Mouse (Mus musculus) frontal cortex, adult 2 months (tissue): ENCODE data around the gene Rptor. TPM values are rescaled to one million over a fixed set of nuclear protein-coding genes. Genes with fewer than 3 reads are reported as not detected.
"Not testable (repeated sequence)": the region's sequence is repeated elsewhere in the genome, so short reads cannot be mapped to it uniquely, and the experiment has no call there.

Source experiments
- DNase-seq, 2 experiments: peaks; one replicate each; pipeline ENCODE4 v3.0.0; 2022; ENCODE audit warnings: low spot score in 1 of 2; ENCODE audit errors: extremely low spot score in 1 of 2
- polyA plus RNA-seq: library from polyadenylated mRNA; depleted of rRNA; stranded (reverse); fragments of >200 nt; gene quantifications from 2 replicates; pipeline ENCODE4 v1.2.3, GENCODE M21; 2012

Rptor gene
- polyA plus RNA-seq, 1 experiment, result 38.6 TPM

DNA sequence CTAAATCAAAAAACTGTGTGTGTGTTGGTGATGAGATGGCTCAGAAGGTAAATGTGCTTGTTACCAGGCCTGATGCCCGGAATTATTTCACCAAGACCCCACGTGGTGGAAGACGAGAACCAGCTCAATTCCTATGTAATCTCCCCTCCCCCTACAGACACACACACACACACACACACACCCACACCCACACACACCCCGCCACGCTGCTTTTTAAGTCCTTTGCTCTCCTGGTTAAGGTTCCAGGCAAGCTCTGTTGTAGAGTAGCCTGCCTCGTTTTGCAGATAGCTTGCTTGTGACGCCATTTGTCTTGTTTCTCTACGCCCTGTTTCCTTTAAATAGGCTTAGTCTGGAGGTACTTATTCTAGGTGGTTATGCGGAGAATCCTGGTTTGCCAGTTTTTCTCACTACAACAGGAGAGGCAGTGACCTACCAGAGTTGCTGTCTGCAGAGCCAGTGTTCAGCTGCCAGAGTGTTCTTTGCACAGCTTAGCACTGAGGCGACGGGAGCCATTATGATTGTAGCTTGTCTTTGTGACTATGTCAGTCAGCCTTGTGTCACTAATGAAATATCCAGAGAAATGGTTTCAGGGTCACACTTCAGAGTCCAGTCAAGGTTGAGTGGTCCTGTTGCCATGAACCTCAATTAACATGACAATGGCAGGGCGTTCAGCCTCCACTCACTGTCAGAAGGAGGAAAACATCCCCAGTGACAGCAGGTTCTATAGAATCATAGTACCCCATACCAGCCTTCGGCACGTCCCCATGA lies 42.1 kb downstream of the Rptor start:
- DNase-seq, result no peak

DNA sequence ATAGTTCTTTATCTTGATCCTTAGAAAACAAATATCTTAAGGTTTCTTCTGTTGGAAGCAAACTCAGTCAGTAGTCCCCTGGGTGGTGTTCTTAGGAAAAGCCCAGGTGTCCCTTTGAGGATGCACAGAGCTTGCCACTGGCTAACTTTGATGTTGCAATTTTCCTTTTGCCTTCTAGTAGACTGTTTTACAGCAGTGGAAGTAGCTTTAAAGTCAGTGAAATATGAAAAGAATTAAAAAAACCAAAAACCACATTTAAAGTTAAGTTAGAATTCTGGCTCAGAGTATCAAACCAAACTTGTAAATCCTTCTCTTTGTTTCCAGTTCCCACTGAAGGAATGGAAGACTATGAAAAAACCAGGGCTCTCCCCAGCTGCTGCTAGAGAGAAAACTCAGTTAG lies 47.8 kb downstream of the Rptor start:
- DNase-seq, result no peak

DNA sequence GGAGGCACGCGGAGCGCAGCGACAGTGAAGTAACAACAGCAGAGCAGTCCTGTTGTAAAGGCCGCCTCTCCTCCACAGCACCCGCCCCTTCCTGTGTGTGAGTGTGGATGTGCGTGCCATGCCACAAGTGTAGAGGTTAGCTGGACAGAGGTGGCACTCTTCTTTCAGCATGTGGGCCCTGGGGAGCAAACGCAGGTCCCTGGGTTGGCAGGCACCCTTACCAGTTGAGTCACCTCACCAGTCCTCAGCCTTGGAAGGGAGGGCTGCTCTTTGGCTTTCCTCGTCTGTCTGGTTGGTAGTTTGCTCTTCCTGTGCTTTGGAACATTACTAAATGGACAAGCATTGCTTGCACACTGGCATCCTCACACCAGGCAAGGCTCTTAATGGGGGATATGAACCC lies 50.6 kb downstream of the Rptor start:
- DNase-seq, result no peak

- no peak for DNase-seq
These were observed 54.8 kb downstream of the Rptor start for GRCm38 (mm10) chr11:119657534-119657933.

GRCm38 (mm10) chr11:119659296-119659695 lies 56.6 kb downstream of the Rptor start:
- DNase-seq, result no peak

GRCm38 (mm10) chr11:119661479-119661878 lies 58.8 kb downstream of the Rptor start:
- DNase-seq, result not testable (repeated sequence)

DNA sequence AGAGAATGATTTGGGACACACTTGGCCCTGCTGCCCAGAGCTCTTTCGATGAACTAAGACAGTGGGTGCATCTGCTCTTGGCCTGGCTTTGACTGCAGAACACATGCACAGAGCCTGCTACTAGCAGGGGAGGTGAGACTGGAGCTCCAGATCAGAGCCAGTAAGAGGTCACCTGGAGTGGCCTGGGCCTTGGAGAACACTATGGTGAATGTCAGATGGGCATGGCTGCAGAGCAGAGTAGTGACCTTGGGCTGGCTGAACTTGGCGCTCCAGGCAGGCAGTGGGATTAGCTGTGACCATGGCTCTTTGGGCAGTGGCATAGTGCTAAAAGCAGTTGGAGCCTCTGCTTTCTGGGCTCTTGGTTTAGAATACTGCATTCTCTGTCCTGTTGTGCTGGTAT lies 61.2 kb downstream of the Rptor start:
- DNase-seq, result no peak

- DNase-seq, result peak in 1 of 2 experiments; percentile 37
These were observed 62.1 kb downstream of the Rptor start for GRCm38 (mm10) chr11:119664678-119665307.

DNA sequence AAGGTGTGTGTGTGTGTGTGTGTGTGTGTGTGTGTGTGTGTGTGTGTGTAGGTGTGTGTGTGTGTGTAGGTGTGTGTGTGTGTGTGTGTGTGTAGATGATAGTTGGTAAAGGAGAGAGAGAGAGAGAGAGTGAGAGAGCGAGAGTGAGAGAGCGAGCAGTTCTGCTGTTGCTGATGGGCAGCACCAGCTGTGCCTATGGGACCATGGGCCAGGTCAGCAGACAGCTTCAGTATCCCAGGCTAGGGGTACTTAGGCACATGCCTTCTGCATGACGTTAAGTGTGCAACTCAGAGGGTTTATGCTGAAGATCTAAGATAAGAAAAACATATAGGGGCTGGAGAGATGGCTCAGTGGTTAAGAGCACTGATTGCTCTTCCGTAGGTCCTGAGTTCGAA lies 62.6 kb downstream of the Rptor start:
- DNase-seq, result no peak

GRCm38 (mm10) chr11:119666567-119667108 lies 63.9 kb downstream of the Rptor start:
- no peak for DNase-seq

DNA sequence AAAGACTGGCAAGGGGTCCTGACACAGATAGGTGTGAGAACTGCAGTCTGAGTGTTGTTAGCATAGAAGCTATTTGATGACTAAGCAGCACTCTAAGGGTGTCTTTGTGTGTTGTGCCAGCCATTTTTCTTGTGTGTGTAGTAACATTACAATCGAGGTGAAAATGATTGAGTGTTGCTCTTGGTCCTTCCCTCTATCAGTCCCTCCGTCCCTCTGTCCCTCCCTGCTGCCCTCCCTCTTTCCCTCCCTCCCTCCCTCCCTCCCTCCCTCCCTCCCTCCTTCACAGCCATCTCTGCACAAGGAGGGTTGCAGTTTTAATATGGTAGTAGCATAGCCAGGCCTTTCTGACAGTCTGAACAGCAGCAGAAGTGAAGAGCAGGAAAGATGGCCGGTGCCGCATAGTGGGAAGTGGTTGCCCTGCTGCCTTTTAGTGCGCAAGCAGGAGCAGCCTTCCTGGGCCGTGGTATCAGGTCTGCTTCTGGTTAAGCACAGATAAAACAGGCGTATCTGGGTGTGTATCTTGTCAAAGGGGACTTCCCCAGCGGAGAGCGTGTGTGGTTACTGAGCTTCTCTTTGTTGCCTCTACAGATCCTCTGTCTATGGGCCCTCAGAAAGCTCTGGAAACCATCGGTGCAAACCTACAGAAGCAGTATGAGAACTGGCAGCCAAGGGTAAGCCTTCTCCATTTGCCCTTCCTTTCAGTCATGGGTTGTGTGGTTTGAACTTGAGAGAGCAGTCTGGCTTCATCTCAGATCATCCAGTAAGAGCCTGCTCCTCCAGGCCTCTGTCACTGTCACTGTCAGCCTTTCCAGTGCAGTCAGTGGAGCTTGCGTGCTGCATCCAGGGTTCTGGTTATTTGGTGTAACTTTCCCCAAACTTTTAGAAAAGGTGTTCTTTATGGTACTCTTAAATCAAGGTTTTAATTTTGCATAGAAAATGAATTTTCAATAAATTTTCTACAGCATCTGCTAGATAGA lies 68.3 kb downstream of the Rptor start:
- DNase-seq, result no peak

- DNase-seq, result no peak
These were observed 69.3 kb downstream of the Rptor start for GRCm38 (mm10) chr11:119672041-119672440.

- DNase-seq, result no peak
These were observed 70.1 kb downstream of the Rptor start for GRCm38 (mm10) chr11:119672775-119673174.

- no peak for DNase-seq
These were observed 72.1 kb downstream of the Rptor start for GRCm38 (mm10) chr11:119674835-119675234.

- no peak for DNase-seq
These were observed 72.8 kb downstream of the Rptor start for GRCm38 (mm10) chr11:119675546-119675945.

GRCm38 (mm10) chr11:119676751-119677411 lies 74.2 kb downstream of the Rptor start:
- peak in 1 of 2 experiments; percentile 55 for DNase-seq

DNA sequence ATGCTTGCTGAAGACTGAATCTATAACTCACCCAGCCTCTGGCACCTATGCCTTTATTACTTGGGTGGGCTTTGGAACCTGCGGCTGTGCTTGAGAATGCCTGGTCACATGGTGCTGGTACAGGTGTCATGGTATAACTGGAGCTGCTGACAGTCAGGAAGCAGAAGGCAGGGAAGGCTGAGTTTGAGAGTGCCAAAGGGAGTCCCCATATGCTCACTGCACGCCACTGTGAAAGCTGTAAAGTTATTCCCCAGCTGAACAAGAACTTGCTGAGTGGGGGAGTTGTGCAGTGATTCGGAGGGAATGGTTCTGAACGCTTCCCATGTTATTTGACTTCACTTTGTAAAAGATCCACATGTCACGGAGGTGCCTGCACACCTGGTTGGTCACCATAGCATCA lies 75.7 kb downstream of the Rptor start:
- peak; percentile 27 to 58 for DNase-seq

- DNase-seq, result no peak
These were observed 78.0 kb downstream of the Rptor start for GRCm38 (mm10) chr11:119680735-119681134.

DNA sequence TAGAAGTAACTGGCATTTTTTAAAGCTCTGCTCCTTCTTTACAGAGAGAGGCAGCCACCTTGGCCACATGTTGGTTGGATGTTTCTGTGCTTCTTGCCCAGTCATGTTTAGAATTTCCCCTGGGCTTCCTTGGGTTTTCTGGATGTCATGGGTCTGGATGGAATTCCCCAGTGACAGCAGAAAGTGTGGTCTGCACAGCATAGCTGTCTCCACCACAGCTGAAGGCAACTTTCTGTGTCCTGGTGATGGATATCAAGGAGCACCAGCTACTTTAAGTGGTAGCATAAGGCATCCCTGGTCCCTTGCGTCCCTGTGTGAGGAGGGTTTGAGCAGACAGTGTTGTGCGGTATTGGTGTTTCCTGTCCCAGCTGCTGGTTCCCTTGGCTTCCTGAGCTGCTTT lies 79.6 kb downstream of the Rptor start:
- DNase-seq, result no peak

DNA sequence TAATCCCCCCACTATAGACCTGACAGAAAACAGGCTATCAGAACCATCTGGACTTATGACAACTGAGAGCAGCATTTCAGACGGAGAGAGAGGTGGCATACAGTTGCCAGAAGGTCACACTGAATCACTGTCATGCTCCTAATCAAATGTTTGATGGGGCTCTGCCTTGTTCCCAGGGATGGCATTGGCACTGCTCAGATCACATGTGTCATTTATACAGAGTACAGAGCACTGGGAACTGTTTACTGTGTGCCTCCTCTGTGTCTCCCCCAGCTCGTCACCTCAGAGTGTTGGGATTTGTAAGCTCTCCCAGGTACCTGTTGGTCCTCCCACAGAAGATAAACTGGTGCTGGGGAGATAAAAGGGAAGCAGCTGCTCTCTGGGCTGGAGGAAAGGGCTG lies 81.1 kb downstream of the Rptor start:
- no peak for DNase-seq
